Mouse (Mus musculus) kidney, embryonic 16.5 days (tissue): Measurements from ENCODE around the gene Eif2ak3. TPM values are rescaled to one million over a fixed set of nuclear protein-coding genes. Genes with fewer than 3 reads are reported as not detected.
A peak's percentile ranks its signal among the peaks of the same experiment; 100 is the strongest.

Source experiments
- ATAC-seq: fragments of 200-750 bp; cut with Nextera tagmentation; 2 replicates; pipeline ENCODE4 v1.8.0; 2017; ENCODE audit warnings: moderate TSS enrichment; ENCODE audit not compliant: low FRiP score, low TSS enrichment
- H3K27ac ChIP-seq: fragments of 300-500 bp; sonication (generic); 2 replicates; pipeline ENCODE4 v1.5.1; 2014; ENCODE audit warnings: low read length
- H3K27me3 ChIP-seq: fragments of 300-500 bp; sonication (generic); 2 replicates; pipeline ENCODE4 v1.6.1; 2014; ENCODE audit warnings: low read length, control low read depth, mixed read lengths; ENCODE audit not compliant: insufficient read depth
- H3K36me3 ChIP-seq: fragments of 300-500 bp; sonication (generic); 2 replicates; pipeline ENCODE4 v1.6.1; 2014; ENCODE audit warnings: low read length, control low read depth, mixed read lengths; ENCODE audit not compliant: insufficient read depth
- H3K4me1 ChIP-seq: fragments of 300-500 bp; sonication (generic); 2 replicates; pipeline ENCODE4 v1.6.1; 2014; ENCODE audit warnings: low read length, control low read depth, mixed read lengths; ENCODE audit not compliant: insufficient read depth
- H3K4me2 ChIP-seq: fragments of 300-500 bp; sonication (generic); replicated peaks from 2 replicates; pipeline ENCODE4 v1.6.1; 2014; ENCODE audit warnings: low read depth, low read length
- H3K4me3 ChIP-seq: fragments of 300-500 bp; sonication (generic); 2 replicates; pipeline ENCODE4 v1.5.1; 2014; ENCODE audit warnings: mild to moderate bottlenecking, low read length
- H3K9ac ChIP-seq: fragments of 300-500 bp; sonication (generic); replicated peaks from 2 replicates; pipeline ENCODE4 v1.6.1; 2014; ENCODE audit warnings: low read length
- H3K9me3 ChIP-seq: fragments of 300-500 bp; sonication (generic); 2 replicates; pipeline ENCODE4 v1.6.1; 2016; ENCODE audit warnings: low read length, control low read depth
- WGBS: fragments of 180-500 bp; shearing (Covaris S2); extraction: QIAGEN DNeasy Blood & Tissue Kit; methylation state at CpG from one replicate; pipeline ENCODE4 v1.1.7; 2014; 5-methylcytosine and 5-hydroxymethylcytosine counted together
- polyA plus RNA-seq: library from polyadenylated mRNA; unstranded; fragments of >200 nt; fragmentation: Nextera tagmentation; extraction: Ambion mirVana; gene quantifications from 2 replicates; pipeline ENCODE4 v1.2.1, GENCODE M21; 2015

Eif2ak3 gene
- polyA plus RNA-seq, 1 experiment from 2014 or later = 11.9 TPM

DNA sequence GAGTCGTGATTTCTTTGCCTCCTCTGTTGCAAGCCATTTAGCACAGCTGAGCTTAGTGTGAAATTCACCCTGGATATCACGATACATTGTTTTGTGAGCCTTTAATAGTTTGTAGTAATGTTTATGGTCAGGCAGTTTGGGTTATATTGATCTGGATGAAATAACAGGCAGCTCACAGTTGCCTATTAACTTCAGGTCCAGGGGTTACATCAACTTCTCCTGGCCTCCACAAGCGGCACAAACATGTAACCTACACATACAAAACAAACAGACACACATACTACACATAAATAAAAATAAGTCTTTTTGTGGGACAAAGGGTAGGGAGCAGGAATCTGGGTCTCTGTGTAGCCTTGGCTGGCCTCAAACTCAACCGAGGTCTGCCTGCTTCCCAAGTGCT, 9.1 kb downstream of the Eif2ak3 start:
- ATAC-seq = no peak
- no peak overlapping the region for H3K27ac ChIP-seq
- H3K36me3 ChIP-seq = no peaks in the 10 kb centered on the region
- H3K4me3 ChIP-seq = no peak overlapping the region
- 0 out of 2 replicates have a peak, but pooled peaks cover 3% of the 10 kb centered on the region for H3K4me1 ChIP-seq
- no peak overlapping the region for H3K4me2 ChIP-seq
- H3K9ac ChIP-seq = no peak overlapping the region
- no peaks in the 10 kb centered on the region for H3K9me3 ChIP-seq
- WGBS = 66% methylated on average over 4 of the region's 4 CpGs
- no peaks in the 10 kb centered on the region for H3K27me3 ChIP-seq

DNA sequence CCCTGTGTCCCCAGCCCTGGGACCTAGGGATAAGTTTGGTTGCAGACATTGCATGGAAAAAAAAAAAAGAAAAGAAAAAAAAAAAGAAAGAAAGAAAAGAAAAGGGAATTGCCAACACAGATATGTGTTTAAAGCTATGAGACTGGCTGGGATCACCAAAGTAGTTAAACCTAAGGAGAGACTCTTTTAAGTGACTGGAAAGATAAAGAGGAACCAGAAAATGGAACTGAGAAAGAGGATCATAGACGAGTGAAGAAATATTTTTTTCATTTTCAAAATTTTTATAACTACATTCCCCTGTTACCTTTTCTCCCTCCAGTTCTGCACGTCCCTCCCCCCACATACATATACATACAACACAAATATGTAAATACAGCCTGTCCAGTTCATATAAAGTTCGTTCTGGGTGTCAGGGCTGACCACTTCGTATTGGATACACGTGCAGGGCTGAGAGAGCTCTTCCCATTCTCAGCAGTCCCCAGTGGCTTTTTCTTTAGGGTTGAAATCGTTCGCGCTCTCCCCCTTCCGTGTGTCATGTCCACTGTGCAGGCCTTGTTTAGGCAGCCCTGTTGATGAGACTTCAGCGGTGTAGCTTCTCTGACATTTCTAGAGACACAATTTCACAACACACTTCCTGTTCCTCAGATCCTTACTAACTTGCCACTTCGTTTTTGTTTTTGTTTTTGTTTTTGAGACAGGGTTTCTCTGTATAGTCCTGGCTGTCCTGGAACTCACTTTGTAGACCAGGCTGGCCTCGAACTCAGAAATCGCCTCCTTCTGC, 11.4 kb downstream of the Eif2ak3 start:
- peaks cover 11% of the 10 kb centered on the region; the same call in 1 of the 2 replicates for H3K36me3 ChIP-seq
- H3K9ac ChIP-seq = no peak overlapping the region
- no peak overlapping the region for H3K4me2 ChIP-seq
- no peaks in the 10 kb centered on the region for H3K4me1 ChIP-seq
- 89% methylated on average over 13 of the region's 13 CpGs for WGBS
- ATAC-seq = no peak
- H3K27me3 ChIP-seq = no peaks in the 10 kb centered on the region
- no peak overlapping the region for H3K27ac ChIP-seq
- no peak overlapping the region for H3K4me3 ChIP-seq
- no peaks in the 10 kb centered on the region for H3K9me3 ChIP-seq

DNA sequence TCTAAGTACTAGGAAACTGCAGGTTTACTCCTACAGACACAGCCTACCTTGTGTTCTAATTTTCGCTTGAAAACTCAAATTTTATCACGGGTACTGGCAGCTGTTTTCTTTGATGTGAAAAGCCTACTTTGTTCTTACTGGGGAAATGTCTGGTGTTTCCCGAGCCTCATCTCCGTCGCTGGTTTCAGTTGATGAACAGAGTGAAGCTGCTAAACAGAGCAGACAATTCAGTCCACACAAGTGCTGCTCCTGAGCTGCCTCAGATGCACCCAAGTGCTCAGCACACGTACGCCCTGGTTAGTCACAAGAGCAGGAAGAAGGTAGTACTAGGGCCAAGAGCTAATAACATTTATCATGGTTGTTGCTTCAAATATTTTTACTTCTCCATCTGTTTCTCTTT, 18.4 kb downstream of the Eif2ak3 start:
- no peak overlapping the region for H3K27ac ChIP-seq
- 90% methylated on average over 7 of the region's 7 CpGs for WGBS
- no peaks in the 10 kb centered on the region for H3K27me3 ChIP-seq
- no peak overlapping the region for H3K9ac ChIP-seq
- no peaks in the 10 kb centered on the region for H3K4me1 ChIP-seq
- H3K36me3 ChIP-seq = peaks cover 11% of the 10 kb centered on the region; the same call in 1 of the 2 replicates
- H3K4me3 ChIP-seq = no peak overlapping the region
- no peaks in the 10 kb centered on the region for H3K9me3 ChIP-seq
- no peak for ATAC-seq
- H3K4me2 ChIP-seq = no peak overlapping the region

GRCm38 (mm10) chr6:70864285-70864684, 20.0 kb downstream of the Eif2ak3 start:
- 87% methylated on average over 6 of the region's 6 CpGs for WGBS
- no peak for ATAC-seq
- Histone ChIP-seq H3K27me3 (no peaks in the 10 kb centered on the region), H3K4me3 (no peak overlapping the region), H3K4me2 (no peak overlapping the region), H3K27ac (no peak overlapping the region), H3K36me3 (peaks cover 7% of the 10 kb centered on the region; the same call in 1 of the 2 replicates), H3K4me1 (no peaks in the 10 kb centered on the region), H3K9ac (no peak overlapping the region), H3K9me3 (no peaks in the 10 kb centered on the region)

- 71% methylated on average over 5 of the region's 5 CpGs for WGBS
- ATAC-seq = no peak
Measured at GRCm38 (mm10) chr6:70866761-70867160, 22.4 kb downstream of the Eif2ak3 start.

GRCm38 (mm10) chr6:70867297-70867696, 23.0 kb downstream of the Eif2ak3 start:
- Histone ChIP-seq H3K27ac (no peak overlapping the region), H3K27me3 (no peaks in the 10 kb centered on the region), H3K4me1 (0 out of 2 replicates have a peak, but pooled peaks cover 6% of the 10 kb centered on the region), H3K9me3 (no peaks in the 10 kb centered on the region), H3K36me3 (no peaks in the 10 kb centered on the region), H3K9ac (no peak overlapping the region), H3K4me3 (no peak overlapping the region), H3K4me2 (no peak overlapping the region)
- ATAC-seq = no peak
- 96% methylated on average over 8 of the region's 9 CpGs for WGBS

More at GRCm38 (mm10) chr6:70866761-70867160, 22.4 kb downstream of the Eif2ak3 start:
- Histone ChIP-seq H3K9ac (no peak overlapping the region), H3K27ac (no peak overlapping the region), H3K9me3 (no peaks in the 10 kb centered on the region), H3K36me3 (no peaks in the 10 kb centered on the region), H3K4me2 (no peak overlapping the region), H3K4me1 (0 out of 2 replicates have a peak, but pooled peaks cover 4% of the 10 kb centered on the region), H3K4me3 (no peak overlapping the region), H3K27me3 (no peaks in the 10 kb centered on the region)

- H3K4me3 ChIP-seq = no peak overlapping the region
- no peak overlapping the region for H3K9ac ChIP-seq
- H3K4me2 ChIP-seq = no peak overlapping the region
- no peaks in the 10 kb centered on the region for H3K27me3 ChIP-seq
- ATAC-seq = no peak
- no peak overlapping the region for H3K27ac ChIP-seq
- WGBS = 66% methylated on average over 14 of the region's 14 CpGs
- no peaks in the 10 kb centered on the region for H3K9me3 ChIP-seq
- no peaks in the 10 kb centered on the region for H3K36me3 ChIP-seq
- H3K4me1 ChIP-seq = 0 out of 2 replicates have a peak, but pooled peaks cover 18% of the 10 kb centered on the region
Measured at GRCm38 (mm10) chr6:70871511-70871980, 27.2 kb downstream of the Eif2ak3 start.

- Histone ChIP-seq H3K4me1 (0 out of 2 replicates have a peak, but pooled peaks cover 18% of the 10 kb centered on the region), H3K27ac (no peak overlapping the region), H3K36me3 (no peaks in the 10 kb centered on the region), H3K4me3 (no peak overlapping the region), H3K4me2 (no peak overlapping the region), H3K9ac (no peak overlapping the region), H3K9me3 (no peaks in the 10 kb centered on the region), H3K27me3 (no peaks in the 10 kb centered on the region)
- WGBS = 66% methylated on average over 10 of the region's 10 CpGs
- peak; percentile 61; the same call in 1 of the 2 replicates for ATAC-seq
Measured at GRCm38 (mm10) chr6:70872128-70872527, 27.8 kb downstream of the Eif2ak3 start.

- H3K4me2 ChIP-seq = no peak overlapping the region
Measured at GRCm38 (mm10) chr6:70872570-70872969, 28.3 kb downstream of the Eif2ak3 start.

More at GRCm38 (mm10) chr6:70872570-70872969, 28.3 kb downstream of the Eif2ak3 start:
- H3K27ac ChIP-seq = no peak overlapping the region
- 0 out of 2 replicates have a peak, but pooled peaks cover 18% of the 10 kb centered on the region for H3K4me1 ChIP-seq
- H3K36me3 ChIP-seq = no peaks in the 10 kb centered on the region
- no peaks in the 10 kb centered on the region for H3K9me3 ChIP-seq
- ATAC-seq = no peak
- H3K4me3 ChIP-seq = no peak overlapping the region
- H3K9ac ChIP-seq = no peak overlapping the region
- 81% methylated on average over 7 of the region's 7 CpGs for WGBS
- no peaks in the 10 kb centered on the region for H3K27me3 ChIP-seq
